Mouse (Mus musculus) bone marrow macrophage, adult 2 months (primary cell): ENCODE measurements around the gene Jazf1.

ENCODE experiments used
- CTCF ChIP-seq: IDR thresholded peaks from 2 replicates; pipeline ENCODE4 v1.5.1; 2012; ENCODE audit warnings: low read depth, mild to moderate bottlenecking, low read length, moderate library complexity
- POLR2A ChIP-seq: IDR thresholded peaks from 2 replicates; pipeline ENCODE4 v1.6.1; 2012; ENCODE audit warnings: mild to moderate bottlenecking, low read depth, low read length, borderline replicate concordance

DNA sequence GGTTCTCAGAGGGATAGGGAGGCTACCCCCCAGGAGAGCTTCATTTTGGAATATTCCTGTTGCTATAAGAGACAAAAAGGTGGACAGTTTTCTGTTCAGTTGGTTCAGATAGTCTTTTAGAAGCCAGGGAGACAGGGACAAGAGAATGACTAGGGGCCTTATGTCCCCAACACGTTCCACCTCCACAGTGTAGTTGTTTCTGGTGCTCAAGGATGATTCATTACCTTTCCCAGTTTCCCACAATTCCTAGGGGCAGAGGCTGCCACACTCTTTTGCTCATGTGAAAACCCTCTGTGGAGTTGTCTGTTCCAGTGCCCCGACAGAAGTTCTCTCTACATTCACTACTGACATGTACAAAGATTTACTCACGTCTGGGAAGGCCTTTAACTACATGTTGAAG, 223.7 kb downstream of the Jazf1 start:
- TF ChIP-seq POLR2A (no peak), CTCF (no peak)
